Mouse (Mus musculus) lung, postnatal 36 days (tissue): ENCODE data around the gene Olfr1370.
"Not testable (repeated sequence)": the region's sequence is repeated elsewhere in the genome, so short reads cannot be mapped to it uniquely, and the experiment has no call there.

ENCODE experiments used
- DNase-seq: peaks from one replicate; pipeline ENCODE4 v3.0.0; 2022; ENCODE audit warnings: mixed read lengths

Olfr1370 gene

GRCm38 (mm10) chr13:21074847-21075246, at the start of gene Olfr1370:
TSS of gene Olfr1370 (minus strand) at chr13:21074947.
- no peak for DNase-seq

- DNase-seq: no peak
Measured at GRCm38 (mm10) chr13:21114121-21114520, 39.4 kb upstream of the Olfr1370 start.

GRCm38 (mm10) chr13:21111183-21111582, 36.4 kb upstream of the Olfr1370 start, which contains the start of gene Olfr1369-ps1:
TSS of gene Olfr1369-ps1 (plus strand) at chr13:21111483.
- DNase-seq: not testable (repeated sequence)

GRCm38 (mm10) chr13:21110441-21110840, 35.7 kb upstream of the Olfr1370 start:
- no peak for DNase-seq

GRCm38 (mm10) chr13:21109759-21110158, 35.0 kb upstream of the Olfr1370 start:
- no peak for DNase-seq

GRCm38 (mm10) chr13:21082686-21083085, 7.9 kb upstream of the Olfr1370 start:
- DNase-seq: no peak

- DNase-seq: no peak
Measured at GRCm38 (mm10) chr13:21066021-21066420, 8.7 kb downstream of the Olfr1370 start.

- no peak for DNase-seq
Measured at GRCm38 (mm10) chr13:21050118-21050517, 24.6 kb downstream of the Olfr1370 start.

GRCm38 (mm10) chr13:21040589-21041199, 34.1 kb downstream of the Olfr1370 start:
- no peak for DNase-seq

- DNase-seq: no peak
Measured at GRCm38 (mm10) chr13:21035981-21036380, 38.8 kb downstream of the Olfr1370 start.

- DNase-seq: no peak
Measured at GRCm38 (mm10) chr13:21035011-21035410, 39.7 kb downstream of the Olfr1370 start.

- DNase-seq: no peak
Measured at GRCm38 (mm10) chr13:21033176-21033575, 41.6 kb downstream of the Olfr1370 start.

GRCm38 (mm10) chr13:21024831-21025230, 49.9 kb downstream of the Olfr1370 start:
- no peak for DNase-seq
